Mouse (Mus musculus): ENCODE measurements around the gene Olfr410. TPM values are rescaled to one million over a fixed set of nuclear protein-coding genes. Genes with fewer than 3 reads are reported as not detected.

Gene Olfr410
- polyA plus RNA-seq (2015; fragmentation: Nextera tagmentation; extraction: Ambion mirVana) = not detected in 2 replicates

- Histone ChIP-seq H3K4me3 (replicated peaks) (no peak within 1 kb of the TSS), H3K27me3 (no peaks in the 10 kb centered on the region), H3K9me3 (replicated peaks) (no peaks in the 10 kb centered on the region), H3K4me1 (replicated peaks) (no peaks in the 10 kb centered on the region), H3K27ac (replicated peaks) (no peak within 1 kb of the TSS), H3K36me3 (replicated peaks) (no peaks in the 10 kb centered on the region), H3K4me2 (no peak within 1 kb of the TSS), H3K9ac (no peak within 1 kb of the TSS)
- WGBS (ENCODE audit: insufficient replicate concordance) = 66% methylated on average over 6 of the region's 6 CpGs
- ATAC-seq (ENCODE audit: insufficient read depth) = no peak
These were observed at the start of gene Olfr410 for GRCm38 (mm10) chr11:74337931-74338330. Olfr410 (minus strand) TSS chr11:74338031.

GRCm38 (mm10) chr11:74387203-74387602, 49.4 kb upstream of the Olfr410 start:
- no peaks in the 10 kb centered on the region for H3K4me1 ChIP-seq (replicated peaks)
- WGBS (ENCODE audit: insufficient replicate concordance) = 59% methylated on average over 5 of the region's 5 CpGs
- H3K9me3 ChIP-seq (replicated peaks) = no peaks in the 10 kb centered on the region
- H3K36me3 ChIP-seq (replicated peaks) = no peaks in the 10 kb centered on the region
- H3K9ac ChIP-seq = no peak overlapping the region
- H3K27ac ChIP-seq (replicated peaks) = no peak overlapping the region
- ATAC-seq (ENCODE audit: insufficient read depth) = no peak
- H3K4me3 ChIP-seq (replicated peaks) = no peak overlapping the region
- H3K27me3 ChIP-seq = no peaks in the 10 kb centered on the region
- no peak overlapping the region for H3K4me2 ChIP-seq

GRCm38 (mm10) chr11:74385674-74386073, 47.8 kb upstream of the Olfr410 start:
- no peak for ATAC-seq (ENCODE audit: insufficient read depth)

GRCm38 (mm10) chr11:74379166-74379873, 41.5 kb upstream of the Olfr410 start:
- no peaks in the 10 kb centered on the region for H3K4me1 ChIP-seq (replicated peaks)
- no peak overlapping the region for H3K4me2 ChIP-seq
- no peak for ATAC-seq (ENCODE audit: insufficient read depth)
- no peaks in the 10 kb centered on the region for H3K27me3 ChIP-seq
- no peak overlapping the region for H3K4me3 ChIP-seq (replicated peaks)
- WGBS (ENCODE audit: insufficient replicate concordance) = 41% methylated on average over 4 of the region's 4 CpGs
- no peaks in the 10 kb centered on the region for H3K36me3 ChIP-seq (replicated peaks)
- no peak overlapping the region for H3K27ac ChIP-seq (replicated peaks)
- no peak overlapping the region for H3K9ac ChIP-seq
- H3K9me3 ChIP-seq (replicated peaks) = no peaks in the 10 kb centered on the region

More at GRCm38 (mm10) chr11:74385674-74386073, 47.8 kb upstream of the Olfr410 start:
- Histone ChIP-seq H3K9me3 (replicated peaks) (no peaks in the 10 kb centered on the region), H3K4me3 (replicated peaks) (no peak overlapping the region), H3K27me3 (no peaks in the 10 kb centered on the region), H3K4me1 (replicated peaks) (no peaks in the 10 kb centered on the region), H3K9ac (no peak overlapping the region), H3K27ac (replicated peaks) (no peak overlapping the region), H3K36me3 (replicated peaks) (no peaks in the 10 kb centered on the region), H3K4me2 (no peak overlapping the region)
- WGBS (ENCODE audit: insufficient replicate concordance) = 71% methylated on average over 9 of the region's 9 CpGs

- Histone ChIP-seq H3K4me3 (replicated peaks) (no peak overlapping the region), H3K9me3 (replicated peaks) (no peaks in the 10 kb centered on the region), H3K27me3 (no peaks in the 10 kb centered on the region), H3K4me1 (replicated peaks) (no peaks in the 10 kb centered on the region), H3K4me2 (no peak overlapping the region), H3K36me3 (replicated peaks) (no peaks in the 10 kb centered on the region), H3K27ac (replicated peaks) (no peak overlapping the region), H3K9ac (no peak overlapping the region)
- no peak for ATAC-seq (ENCODE audit: insufficient read depth)
- WGBS (ENCODE audit: insufficient replicate concordance) = 63% methylated on average over 3 of the region's 3 CpGs
These were observed 39.0 kb upstream of the Olfr410 start for GRCm38 (mm10) chr11:74376847-74377246.

- Histone ChIP-seq H3K9ac (no peak overlapping the region), H3K27me3 (peaks cover 4% of the 10 kb centered on the region; the same call in 1 of the 2 replicates), H3K9me3 (replicated peaks) (no peaks in the 10 kb centered on the region), H3K4me3 (replicated peaks) (no peak overlapping the region), H3K4me2 (no peak overlapping the region), H3K27ac (replicated peaks) (no peak overlapping the region), H3K36me3 (replicated peaks) (no peaks in the 10 kb centered on the region), H3K4me1 (replicated peaks) (no peaks in the 10 kb centered on the region)
- ATAC-seq (ENCODE audit: insufficient read depth) = no peak
- 11% methylated on average over 22 of the region's 22 CpGs for WGBS (ENCODE audit: insufficient replicate concordance)
These were observed 33.7 kb upstream of the Olfr410 start for GRCm38 (mm10) chr11:74371393-74372100.

GRCm38 (mm10) chr11:74361769-74362168, 23.9 kb upstream of the Olfr410 start, which contains the start of gene Olfr412:
Olfr412 (plus strand) TSS chr11:74362069.
- no peaks in the 10 kb centered on the region for H3K9me3 ChIP-seq (replicated peaks)
- H3K27me3 ChIP-seq = no peaks in the 10 kb centered on the region
- H3K9ac ChIP-seq = no peak within 1 kb of the TSS
- 61% methylated on average over 1 of the region's 1 CpGs for WGBS (ENCODE audit: insufficient replicate concordance)
- ATAC-seq (ENCODE audit: insufficient read depth) = no peak
- no peaks in the 10 kb centered on the region for H3K4me1 ChIP-seq (replicated peaks)
- H3K27ac ChIP-seq (replicated peaks) = no peak within 1 kb of the TSS
- H3K4me2 ChIP-seq = no peak within 1 kb of the TSS
- H3K4me3 ChIP-seq (replicated peaks) = no peak within 1 kb of the TSS
- no peaks in the 10 kb centered on the region for H3K36me3 ChIP-seq (replicated peaks)

GRCm38 (mm10) chr11:74352550-74352949, 14.7 kb upstream of the Olfr410 start, which contains the start of gene Olfr411:
Olfr411 (minus strand) TSS chr11:74352650.
- 49% methylated on average over 3 of the region's 3 CpGs for WGBS (ENCODE audit: insufficient replicate concordance)
- ATAC-seq (ENCODE audit: insufficient read depth) = no peak
- Histone ChIP-seq H3K4me2 (no peak within 1 kb of the TSS), H3K36me3 (replicated peaks) (no peaks in the 10 kb centered on the region), H3K27ac (replicated peaks) (no peak within 1 kb of the TSS), H3K9ac (no peak within 1 kb of the TSS), H3K4me1 (replicated peaks) (no peaks in the 10 kb centered on the region), H3K4me3 (replicated peaks) (no peak within 1 kb of the TSS), H3K27me3 (no peaks in the 10 kb centered on the region), H3K9me3 (replicated peaks) (no peaks in the 10 kb centered on the region)

GRCm38 (mm10) chr11:74328781-74329180, 9.1 kb downstream of the Olfr410 start:
- Histone ChIP-seq H3K27ac (replicated peaks) (no peak overlapping the region), H3K36me3 (replicated peaks) (no peaks in the 10 kb centered on the region), H3K27me3 (no peaks in the 10 kb centered on the region), H3K4me3 (replicated peaks) (no peak overlapping the region), H3K9me3 (replicated peaks) (no peaks in the 10 kb centered on the region), H3K9ac (no peak overlapping the region), H3K4me2 (no peak overlapping the region), H3K4me1 (replicated peaks) (no peaks in the 10 kb centered on the region)
- no peak for ATAC-seq (ENCODE audit: insufficient read depth)

GRCm38 (mm10) chr11:74326044-74326443, 11.8 kb downstream of the Olfr410 start:
- Histone ChIP-seq H3K9ac (no peak overlapping the region), H3K4me2 (no peak overlapping the region), H3K27me3 (no peaks in the 10 kb centered on the region), H3K27ac (replicated peaks) (no peak overlapping the region), H3K4me1 (replicated peaks) (no peaks in the 10 kb centered on the region), H3K9me3 (replicated peaks) (no peaks in the 10 kb centered on the region), H3K4me3 (replicated peaks) (no peak overlapping the region), H3K36me3 (replicated peaks) (no peaks in the 10 kb centered on the region)
- no peak for ATAC-seq (ENCODE audit: insufficient read depth)
- WGBS (ENCODE audit: insufficient replicate concordance) = 16% methylated on average over 2 of the region's 2 CpGs

GRCm38 (mm10) chr11:74287256-74287655, 50.6 kb downstream of the Olfr410 start:
- H3K36me3 ChIP-seq (replicated peaks) = no peaks in the 10 kb centered on the region
- H3K27ac ChIP-seq (replicated peaks) = no peak overlapping the region
- no peak overlapping the region for H3K4me3 ChIP-seq (replicated peaks)
- WGBS (ENCODE audit: insufficient replicate concordance) = 42% methylated on average over 2 of the region's 2 CpGs
- no peaks in the 10 kb centered on the region for H3K27me3 ChIP-seq
- no peak overlapping the region for H3K9ac ChIP-seq
- no peak for ATAC-seq (ENCODE audit: insufficient read depth)
- no peaks in the 10 kb centered on the region for H3K9me3 ChIP-seq (replicated peaks)
- no peaks in the 10 kb centered on the region for H3K4me1 ChIP-seq (replicated peaks)
- no peak overlapping the region for H3K4me2 ChIP-seq

All from liver, embryonic 15.5 days (tissue).